Mouse (Mus musculus) ES-CJ7 (cell line): ENCODE data around the gene E130114P18Rik.

Experiments
- DNase-seq: peaks from one replicate; pipeline ENCODE4 v3.0.0; 2011; ENCODE audit warnings: low read depth, low spot score

The E130114P18Rik gene

DNA sequence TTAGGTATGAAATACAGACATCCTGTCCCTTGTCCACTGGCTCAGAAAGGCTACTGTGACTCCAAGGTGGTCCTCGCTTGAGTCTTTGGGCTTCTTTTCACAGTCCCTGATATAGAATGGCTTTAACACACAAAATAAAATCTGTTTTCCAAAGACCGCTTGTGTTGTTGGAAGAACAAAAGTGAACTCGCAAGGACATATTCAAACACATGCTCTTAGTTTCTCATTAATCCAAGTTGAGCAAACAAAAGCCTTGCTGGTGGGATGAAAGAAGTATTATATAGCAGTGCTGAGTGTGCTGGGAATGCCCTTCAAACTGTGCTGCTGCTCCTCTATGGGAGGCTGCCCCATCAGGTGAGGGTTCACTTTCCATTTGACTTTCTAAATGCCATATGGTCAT lies 169.7 kb downstream of the E130114P18Rik start:
- no peak for DNase-seq

DNA sequence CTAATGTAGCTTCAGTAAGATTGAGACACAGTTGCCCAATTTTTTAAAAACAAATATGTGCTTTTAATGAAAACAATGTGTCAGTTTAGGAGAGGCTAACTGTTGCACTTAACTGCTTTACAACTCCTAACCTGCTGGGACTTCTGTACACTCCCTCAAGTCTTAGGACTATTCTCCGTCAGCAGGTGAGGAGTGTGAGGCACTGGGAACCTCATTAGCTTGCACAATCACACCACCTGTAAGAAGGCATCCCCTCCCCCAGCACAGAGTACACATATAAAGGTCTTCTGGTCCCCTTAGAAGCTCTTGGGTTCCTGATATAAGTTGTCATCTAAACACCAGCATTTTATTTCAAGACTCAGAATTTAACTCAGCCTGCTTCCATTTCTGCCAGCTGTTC lies 170.7 kb downstream of the E130114P18Rik start:
- DNase-seq: no peak

DNA sequence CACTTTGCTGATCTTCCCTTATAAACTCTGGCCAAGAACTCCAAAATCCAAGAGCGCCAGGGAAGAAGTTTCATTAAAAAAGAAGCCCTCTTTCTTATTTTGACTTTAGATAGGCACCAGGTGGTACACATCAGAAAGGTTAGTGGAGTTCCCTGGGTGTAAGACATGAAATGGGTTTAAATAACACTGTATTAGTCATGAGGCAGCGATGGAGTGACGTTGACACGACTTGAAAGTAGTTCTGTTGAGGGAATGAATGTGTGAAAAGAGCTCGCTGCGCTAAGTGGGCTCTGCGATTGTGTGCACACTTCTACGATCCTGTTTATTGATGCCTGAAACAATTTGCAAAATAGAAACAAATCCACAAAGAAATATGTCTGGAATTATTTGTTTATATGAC lies 171.4 kb downstream of the E130114P18Rik start:
- no peak for DNase-seq

DNA sequence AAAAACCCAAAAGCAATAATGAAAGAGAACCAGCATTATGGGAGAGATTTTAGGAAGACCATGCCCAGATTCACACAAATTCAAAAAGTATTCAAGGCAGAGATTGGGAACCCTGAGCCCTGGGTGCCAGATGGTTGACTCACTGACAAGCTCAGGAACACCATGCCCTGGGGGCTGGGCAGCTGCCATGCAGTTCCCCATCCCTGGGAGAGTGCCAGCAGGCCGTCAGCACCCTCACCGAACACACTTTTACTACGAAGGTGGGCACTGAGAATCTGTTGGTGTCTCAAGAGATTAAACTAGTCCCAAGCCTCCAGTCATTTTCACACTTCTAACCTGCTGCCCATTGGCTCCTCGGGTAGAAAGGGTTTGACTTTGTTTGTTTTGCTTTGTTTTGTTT lies 175.3 kb downstream of the E130114P18Rik start:
- DNase-seq: no peak

DNA sequence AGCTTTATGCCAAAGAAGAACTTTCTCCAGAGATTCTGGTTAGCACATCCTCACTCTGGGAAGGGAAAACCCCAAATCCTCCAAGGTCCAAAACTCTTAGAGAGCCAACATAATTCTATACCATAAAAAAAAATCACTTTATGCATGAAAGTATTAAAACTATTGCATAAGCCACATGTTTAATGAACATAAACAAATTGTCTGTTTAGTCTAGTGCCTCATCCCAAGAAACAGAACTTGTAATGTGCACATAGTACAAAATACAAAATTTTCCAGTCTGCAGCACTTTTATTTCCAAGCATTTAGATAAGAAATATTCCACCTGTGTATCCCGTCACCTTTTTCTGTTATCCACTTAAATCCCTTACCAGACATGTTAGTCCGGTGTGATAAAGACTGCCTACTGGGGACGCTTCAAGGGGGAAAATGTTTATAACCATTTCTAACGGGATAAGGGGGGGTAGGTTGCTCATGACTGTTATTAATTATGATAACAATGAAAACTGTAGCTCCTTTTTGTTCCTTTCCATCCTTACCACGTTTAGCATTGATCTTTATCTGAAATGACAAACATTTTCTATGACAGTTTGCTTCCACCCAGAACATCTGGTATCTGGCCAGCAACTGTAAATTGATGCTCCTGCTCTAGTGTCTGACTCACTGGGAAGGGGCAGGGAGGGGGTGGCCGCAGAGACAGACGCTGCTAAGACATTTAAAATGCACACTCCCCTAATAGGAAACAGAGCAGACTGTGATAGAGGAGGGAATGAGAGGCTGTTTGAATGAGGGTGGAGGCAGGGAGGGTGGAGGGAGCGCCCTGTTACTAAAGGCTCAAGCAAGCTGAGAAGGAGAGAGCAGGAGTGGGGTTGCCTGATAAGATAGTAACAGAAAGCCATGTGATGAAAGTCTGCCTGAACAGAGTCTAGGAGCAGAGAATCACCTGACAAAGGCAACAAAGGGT lies 176.7 kb downstream of the E130114P18Rik start:
- no peak for DNase-seq

DNA sequence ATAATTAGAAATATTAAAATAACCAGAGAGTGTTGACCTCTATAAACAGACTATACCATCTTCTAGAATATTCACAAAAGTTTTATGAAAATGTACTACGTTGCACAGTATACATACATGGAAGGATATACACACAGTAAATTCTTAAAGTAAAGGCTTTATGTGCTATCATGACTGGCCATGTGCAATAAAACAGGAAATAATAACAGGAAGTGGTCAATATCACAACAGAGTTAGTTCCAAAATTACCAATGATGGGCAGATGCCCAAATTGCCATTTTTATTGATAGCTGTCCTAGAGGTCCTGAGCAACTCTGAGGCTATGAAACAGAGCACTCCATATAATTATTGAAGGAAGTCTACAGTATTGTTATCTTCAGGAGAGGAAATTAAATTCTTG lies 180.4 kb downstream of the E130114P18Rik start:
- no peak for DNase-seq

DNA sequence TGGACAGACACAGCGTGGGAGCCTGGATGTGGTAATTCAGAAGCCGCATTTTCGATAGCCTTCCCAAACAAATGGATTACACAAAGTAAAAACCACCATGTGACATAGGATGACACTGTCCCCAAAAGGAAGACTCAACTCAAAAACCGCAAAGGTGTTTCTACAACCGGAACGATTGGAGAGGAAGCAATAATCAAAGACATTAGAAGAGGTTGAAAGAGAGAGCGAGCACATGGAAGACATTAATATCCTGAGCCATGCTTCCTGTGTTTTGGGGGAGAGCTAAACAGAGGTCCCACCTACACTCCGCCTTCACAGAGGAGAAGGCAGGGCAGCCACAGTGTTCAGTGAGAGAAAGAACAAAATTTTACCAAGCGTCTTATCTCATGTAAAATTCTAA lies 181.5 kb downstream of the E130114P18Rik start:
- no peak for DNase-seq

DNA sequence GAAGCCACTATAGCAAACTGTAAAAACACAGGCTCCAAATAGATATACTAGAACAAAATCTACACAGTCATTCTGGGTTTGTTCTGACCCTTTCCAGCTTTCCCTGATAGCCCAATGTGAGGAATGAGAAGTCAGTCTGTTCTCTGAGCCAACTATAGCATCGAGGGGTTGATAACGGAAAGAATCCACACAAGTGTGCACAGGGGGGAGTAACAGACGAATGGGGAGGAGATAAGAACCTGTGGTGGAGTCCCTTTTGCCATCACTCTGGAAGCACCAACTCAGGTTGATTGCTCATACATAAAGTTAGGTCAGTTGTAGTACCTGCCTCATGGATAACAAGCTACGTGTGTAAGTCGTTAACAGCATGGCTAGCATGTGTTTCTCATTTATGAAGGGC lies 184.0 kb downstream of the E130114P18Rik start:
- no peak for DNase-seq

DNA sequence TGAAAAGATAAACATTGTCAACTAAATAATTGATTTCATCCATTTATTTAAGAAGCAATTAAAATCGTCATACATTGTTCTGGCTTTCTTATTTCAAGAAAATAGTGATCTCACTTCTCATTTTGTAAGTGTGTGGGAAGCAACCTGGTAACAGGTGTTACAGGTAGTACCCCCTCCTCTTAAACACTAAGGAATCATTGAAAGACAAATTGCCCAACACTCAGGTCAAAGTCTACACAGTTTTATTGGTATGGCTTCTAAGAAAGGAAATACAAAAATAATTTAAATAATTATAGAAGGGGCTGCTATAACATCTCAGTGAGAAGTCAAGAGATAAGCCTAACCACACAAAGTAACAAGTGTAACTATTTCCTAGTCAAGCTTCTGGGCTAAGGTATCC lies 188.1 kb downstream of the E130114P18Rik start:
- no peak for DNase-seq

DNA sequence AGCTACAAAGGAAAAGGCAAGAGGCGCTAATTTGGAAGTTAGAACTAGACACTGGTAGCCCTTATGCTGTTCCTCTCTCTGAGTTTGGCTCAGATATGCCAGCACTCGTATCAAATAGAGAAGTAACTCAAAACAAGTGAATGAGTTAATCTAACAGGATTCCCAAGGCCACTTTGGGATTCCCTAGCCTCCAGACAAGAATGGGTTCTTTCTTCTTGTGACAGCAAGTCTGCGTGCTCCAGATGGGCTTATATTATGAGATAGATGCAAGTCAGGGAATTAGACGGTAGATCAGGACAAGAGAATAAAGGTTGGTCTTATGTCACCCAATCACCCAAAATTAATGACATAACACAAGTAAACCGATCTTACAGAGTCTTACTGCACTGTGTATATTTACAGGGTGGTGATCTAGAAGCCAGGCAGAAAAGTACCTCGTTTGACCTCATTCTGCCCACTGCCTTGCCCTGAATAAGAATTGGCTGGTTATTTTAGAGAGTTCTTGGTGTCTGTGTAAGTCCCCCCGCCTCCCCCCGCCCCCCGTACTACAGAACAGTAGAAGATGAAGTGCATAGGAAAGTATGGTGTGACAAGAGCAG lies 190.4 kb downstream of the E130114P18Rik start:
- DNase-seq: no peak

DNA sequence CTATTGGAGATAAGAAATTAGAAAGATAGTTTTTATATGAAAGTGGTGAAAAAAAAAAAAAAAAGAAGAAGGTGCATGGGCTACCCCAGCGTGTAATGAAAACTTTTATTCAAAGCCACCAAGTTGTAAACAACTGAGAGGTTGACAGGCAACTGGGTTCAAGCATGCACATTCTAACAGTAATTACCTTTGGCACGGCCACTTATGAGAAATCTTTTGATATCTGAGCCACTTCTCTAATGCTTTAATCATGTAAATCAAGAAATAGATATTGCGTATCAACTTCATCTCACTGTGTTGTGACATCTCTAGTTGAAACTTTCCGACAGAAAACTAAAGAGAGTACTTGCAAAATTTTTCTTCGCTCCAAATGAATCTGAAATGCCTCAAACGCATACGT lies 192.7 kb downstream of the E130114P18Rik start:
- no peak for DNase-seq

DNA sequence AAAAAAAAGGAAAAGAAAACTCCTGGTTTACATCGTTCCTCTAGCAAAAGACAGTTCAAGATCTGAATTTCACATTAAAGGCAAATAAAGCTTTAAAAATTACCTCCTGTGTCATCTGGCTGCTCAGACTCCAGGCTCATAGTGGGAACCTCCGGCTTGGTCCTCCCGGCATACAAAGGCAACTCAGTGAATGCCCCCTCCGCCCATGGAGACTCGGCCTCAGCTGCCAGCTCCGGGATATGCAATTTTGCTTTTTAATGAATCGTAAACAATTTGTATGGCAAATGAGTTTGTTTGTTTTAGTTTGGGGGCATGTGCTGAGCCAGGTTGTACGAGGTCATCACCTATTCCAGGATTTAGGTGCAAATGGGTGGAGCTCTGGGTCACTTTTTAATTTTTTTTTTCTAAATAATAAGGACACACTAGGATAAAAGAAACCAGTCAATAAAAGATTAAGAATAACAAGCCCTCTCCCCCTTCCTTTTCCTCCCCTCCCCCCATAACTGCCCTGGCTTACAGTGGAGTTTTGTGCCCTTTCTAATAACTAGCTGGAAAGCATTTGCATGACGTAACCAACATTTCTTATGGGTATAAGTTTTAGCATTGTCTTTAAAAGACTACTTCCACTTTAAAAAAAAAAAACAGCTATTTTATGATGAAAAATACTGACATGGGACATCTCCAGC lies 193.3 kb downstream of the E130114P18Rik start:
- DNase-seq: no peak

DNA sequence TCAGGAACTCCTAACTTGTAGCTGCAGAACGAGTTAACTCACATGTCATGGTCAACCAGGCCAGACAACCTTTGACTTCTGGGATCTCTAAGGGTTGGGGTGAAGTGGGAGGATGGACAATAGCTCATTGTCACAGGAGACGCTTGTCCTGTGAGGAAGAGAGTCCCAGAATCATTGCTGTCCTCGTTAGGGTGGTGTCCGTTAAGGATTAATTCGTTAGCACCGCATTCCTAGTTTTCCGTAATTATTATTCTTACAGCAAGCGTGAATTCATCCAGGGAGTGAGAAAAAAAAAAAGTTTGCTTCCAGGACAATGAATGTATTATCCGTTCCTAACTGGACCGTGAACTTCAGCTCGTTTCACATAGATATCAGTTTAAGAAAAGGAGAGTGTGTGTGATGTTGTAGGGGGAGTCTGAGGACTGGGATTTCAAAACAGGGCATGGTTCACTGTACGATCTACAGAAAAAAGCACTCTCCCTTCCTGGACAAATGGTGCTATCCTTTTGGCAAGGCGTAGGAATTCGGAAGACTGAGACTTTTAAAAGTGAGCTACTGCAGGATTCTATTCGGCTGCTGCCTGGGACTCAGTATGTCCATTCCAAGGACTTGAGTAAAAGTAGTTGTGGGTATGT lies 195.0 kb downstream of the E130114P18Rik start:
- DNase-seq: no peak

DNA sequence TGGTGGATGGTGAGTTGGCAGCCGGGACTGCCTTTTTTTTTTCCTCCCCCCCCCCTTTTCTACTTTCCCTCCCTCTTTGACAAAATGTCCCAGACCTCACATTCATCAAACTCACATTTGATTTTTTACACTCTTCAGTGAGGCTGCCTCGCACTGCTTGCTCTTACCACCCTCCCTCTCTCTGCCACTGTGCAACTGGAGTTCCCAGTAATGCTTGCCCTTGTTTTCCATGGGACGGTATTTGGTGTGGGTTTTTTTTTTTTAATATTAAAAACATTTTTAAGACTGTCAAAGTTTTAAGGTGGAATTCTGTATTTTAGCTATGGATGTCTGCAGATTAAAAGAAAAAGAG lies 195.8 kb downstream of the E130114P18Rik start:
- DNase-seq: no peak

DNA sequence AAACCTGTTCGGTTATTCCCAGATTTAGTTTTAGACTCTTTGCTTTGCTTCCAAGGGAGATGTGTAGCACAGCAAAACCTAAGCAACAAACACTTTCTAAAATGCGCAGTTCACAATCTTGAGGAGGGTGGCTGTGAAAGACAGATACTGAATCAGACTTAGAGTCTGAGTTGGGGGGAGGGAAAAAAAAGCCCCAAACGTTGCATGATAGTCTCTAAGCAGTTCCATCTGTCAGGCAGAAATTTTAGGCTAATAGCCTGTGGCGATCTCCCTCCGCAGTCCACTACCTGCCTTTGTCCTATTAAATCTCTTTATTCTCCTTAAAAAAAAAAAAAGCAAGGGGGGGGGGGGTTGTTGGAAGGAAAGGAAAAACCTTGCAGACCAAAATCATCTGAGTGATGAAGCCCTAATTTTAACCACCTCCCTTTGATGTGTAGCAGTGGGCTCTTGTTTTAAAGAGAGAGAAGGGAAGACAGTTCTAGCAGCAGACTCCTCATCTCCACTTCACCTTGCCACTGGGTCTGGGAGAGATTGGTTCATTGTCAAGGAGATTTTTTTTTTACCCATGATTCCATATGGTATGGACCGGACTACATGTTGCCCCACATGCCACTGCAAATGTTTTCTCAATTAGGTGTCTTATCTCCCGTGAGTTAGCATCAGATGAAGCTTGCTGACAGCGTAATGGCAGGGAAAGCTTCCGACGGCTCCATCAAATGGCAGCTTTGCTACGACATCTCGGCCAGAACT lies 196.4 kb downstream of the E130114P18Rik start:
- no peak for DNase-seq

DNA sequence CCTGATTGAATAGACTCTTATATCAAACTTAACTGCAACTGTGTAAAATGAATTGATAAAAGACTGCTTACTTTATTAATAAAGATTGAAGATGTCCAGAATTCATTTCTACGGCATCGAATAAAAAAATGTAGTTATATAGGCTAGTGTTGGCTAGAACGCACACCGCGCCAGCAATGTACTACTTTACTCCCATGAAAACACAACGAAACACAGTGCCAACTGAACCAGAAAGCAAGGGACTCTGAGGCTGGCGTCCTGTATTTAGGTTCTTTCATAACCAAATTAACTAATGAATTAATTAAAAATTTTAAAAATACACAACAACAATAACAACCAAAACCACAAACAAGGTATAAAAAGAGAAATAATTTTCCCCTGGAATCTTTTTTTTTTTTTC lies 197.0 kb downstream of the E130114P18Rik start:
- no peak for DNase-seq

DNA sequence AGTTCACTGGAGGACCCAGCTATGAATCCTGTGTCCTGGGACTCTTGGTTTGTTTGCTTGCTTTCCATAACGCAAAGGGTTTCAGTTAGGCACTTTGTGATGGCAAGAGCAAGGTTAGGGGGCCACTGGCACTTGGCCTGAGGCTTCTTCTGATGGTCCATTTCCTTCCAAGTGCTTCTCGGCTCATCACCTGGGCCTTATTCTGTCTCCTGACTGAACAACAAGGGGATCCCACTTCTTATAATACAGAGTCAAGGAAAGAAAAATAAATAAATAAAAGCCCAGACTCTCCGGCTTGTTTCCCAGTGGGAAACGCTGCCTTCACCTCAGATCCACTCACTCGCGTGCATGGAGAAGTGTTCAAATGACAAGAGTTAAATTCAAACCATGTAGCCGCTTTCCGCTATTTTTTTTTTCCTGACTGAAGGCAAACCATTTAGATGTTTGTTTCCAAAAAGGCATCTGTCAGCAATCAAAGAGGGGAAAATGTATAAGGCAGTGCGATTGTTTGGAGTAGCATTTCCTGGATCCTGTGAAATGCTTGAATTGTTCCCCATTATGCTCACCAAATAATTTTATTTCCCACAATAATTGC lies 199.2 kb downstream of the E130114P18Rik start:
- DNase-seq: no peak

DNA sequence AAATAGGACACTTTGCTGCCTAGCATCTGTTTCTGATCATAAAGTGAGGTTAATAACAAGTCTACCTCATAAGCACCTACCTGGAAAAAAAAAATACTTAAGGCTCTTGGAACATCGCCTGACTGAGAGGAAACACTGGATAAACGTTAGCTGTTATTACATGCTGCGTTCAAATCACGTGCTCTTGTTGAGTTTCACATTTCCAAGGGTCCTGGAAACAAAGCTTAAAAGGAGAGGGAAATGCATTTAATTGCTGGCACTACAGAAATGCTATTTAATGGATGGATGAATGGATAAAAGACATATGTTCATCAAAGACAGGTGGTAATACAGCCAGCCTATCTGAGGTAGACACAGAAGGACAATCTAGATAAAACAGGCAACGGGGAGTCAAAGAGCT lies 200.4 kb downstream of the E130114P18Rik start:
- no peak for DNase-seq

DNA sequence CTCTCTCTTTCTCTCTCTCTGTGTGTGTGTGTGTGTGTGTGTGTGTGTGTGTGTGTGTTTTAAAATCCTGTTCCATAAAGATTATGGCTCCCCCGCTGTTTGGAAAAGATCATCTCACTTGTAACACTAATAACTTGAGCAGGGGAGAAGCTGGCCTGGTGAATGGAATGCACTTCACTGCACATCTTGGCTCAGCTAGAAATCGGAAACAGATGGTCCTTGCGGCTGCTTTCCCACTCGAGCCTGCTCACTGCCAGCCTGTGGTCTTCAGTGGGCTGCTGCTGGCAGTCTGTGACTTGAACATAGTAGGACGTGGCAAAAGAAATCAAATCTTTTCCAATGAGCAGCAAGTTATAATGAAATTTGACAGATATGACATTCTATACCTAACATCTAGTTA lies 202.4 kb downstream of the E130114P18Rik start:
- DNase-seq: no peak

DNA sequence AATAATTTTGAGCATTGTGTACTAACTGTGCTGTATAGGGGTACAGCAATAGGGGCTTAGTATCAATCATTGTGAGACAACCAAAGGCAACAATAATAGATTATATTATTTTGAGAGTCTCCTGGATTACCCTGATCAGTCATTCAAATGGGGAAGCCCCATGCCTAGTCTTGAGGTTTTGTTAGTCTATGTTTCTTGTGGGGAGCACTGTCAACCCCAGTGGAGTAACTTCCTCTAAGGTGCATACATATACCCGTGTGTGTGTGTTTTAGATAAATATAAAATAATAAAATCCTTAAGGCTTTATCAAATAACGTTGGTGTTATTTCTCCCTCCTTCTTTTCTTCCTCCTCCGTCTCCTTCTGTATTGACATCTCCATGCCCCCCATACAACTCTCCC lies 208.6 kb downstream of the E130114P18Rik start:
- DNase-seq: no peak

DNA sequence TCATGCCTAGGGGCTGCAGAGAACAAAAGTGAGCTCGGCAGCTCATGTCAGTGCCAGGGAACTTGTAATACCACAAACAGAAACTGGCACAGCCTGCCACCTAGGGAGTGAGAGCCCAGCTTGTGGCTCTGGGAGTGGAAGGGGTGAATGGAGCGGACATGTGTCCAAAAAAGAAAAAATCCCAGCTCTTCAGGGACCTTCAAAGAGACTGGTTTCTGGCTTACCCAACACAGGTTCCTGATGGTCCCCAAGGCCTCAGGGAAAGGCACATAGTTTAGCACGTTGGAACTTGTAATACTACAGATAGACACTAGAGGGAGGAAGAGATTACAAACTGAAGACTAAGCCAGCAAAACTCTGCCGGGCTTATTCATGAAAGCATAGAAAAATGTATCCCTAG lies 213.2 kb downstream of the E130114P18Rik start:
- DNase-seq: peak; percentile 66
